Mouse (Mus musculus) G1E-ER4 (cell line): ENCODE data around the gene Adarb1. TPM values are rescaled to one million over a fixed set of nuclear protein-coding genes. Genes with fewer than 3 reads are reported as not detected.

Experiments
- GATA1 ChIP-seq: IDR thresholded peaks from one replicate; pipeline ENCODE4 v1.8.0; 2012; ENCODE audit warnings: low read length, inconsistent platforms
- polyA plus RNA-seq: library from polyadenylated mRNA; stranded (reverse); fragments of >175 nt; gene quantifications from 2 replicates; pipeline ENCODE4 v1.2.3, GENCODE M21; 2012

Gene Adarb1
- polyA plus RNA-seq, 1 experiment, result not detected

DNA sequence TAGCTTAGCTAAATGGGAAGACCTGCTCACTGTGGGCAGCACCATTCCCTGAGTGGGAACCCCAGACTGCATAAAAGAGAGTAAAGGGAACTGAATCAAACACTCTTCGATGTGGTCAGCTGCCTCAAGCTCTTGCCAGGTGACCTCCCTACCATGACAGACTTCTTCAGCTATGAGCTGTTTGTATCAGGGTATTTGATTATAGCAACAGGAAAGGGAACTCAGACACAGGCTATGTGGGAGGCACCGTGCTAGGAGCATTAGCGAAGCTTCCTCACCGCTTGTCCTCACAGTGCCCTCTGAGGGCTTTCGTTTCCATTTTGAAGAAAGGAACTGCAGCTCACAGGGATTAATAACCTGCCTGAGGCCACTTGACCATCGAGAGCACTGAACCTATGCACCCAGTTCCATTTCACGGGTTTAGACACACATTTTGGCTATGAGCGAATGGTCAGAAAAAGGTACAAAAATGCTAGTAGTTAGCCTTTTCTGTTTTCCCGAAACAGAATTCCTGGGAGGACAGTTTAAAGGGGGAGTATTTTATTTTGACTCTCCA, 103.3 kb downstream of the Adarb1 start:
- TF ChIP-seq GATA1, result no peak

GRCm38 (mm10) chr10:77308978-77309377, 109.1 kb downstream of the Adarb1 start:
- no peak for TF ChIP-seq GATA1

DNA sequence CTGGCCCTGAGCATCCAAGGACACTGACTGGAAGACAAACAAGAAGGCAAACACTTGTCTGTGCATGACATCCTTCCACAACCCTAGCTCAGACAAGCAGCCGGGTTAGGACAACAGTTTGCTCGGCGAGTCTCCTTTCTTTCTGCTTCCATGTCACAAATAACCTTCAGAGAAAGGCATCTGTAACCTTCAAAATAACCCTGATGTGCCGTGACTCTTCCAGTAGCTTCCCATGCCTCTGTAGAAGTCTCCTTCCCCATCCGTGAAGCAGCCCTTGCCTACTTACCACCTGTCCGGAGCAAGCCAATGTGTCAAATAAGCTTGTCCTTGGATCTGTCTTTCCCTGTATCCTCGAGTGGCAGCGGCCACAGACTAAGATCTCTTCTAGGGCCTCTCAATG, 112.3 kb downstream of the Adarb1 start:
- TF ChIP-seq GATA1, result no peak

DNA sequence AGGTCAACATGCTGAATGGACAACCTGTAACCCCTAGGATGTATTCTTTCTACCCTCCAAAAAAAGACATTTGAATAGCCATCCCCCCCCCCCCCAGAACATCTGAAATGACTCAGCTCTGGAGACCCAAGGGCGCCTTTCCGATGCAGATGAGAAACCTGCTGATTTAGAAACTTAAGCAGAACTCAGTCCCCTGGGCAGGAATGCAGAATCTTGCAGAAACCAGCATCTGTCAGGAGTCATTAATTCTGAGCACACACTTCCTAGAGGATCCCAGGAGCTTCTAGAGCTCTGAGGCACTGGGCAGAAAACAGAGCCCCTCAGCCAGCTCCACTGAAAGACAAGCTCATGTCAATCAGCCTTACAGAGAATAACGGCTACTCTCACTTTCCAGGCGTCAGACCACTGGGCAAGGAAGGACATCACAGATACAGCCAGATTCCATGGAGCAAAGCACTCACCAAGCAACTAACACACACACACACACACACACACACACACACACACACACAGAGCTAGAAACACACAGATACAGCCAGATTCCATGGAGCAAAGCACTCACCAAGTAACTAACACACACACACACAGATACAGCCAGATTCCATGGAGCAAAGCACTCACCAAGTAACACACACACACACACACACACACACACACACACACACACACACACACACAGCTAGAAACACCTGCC, 113.1 kb downstream of the Adarb1 start:
- no peak for TF ChIP-seq GATA1

- TF ChIP-seq GATA1, result no peak
Measured at GRCm38 (mm10) chr10:77304362-77304761, 113.7 kb downstream of the Adarb1 start.

DNA sequence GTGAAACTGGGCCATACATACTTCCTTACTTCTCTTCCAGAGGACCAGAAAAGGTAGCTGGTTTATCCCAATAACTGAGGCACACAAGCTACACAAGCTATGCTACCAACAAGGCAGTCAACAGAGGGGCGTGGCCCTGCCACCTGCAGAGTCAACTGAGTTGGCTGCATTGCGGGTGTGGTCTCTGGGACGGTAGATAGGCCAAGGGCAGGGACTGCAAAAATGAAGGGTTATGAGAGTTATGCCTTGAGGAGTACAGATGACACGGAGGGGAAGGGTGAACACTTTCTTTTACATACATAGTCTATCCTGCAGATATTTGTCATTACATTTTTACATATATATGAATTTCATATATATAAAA, 117.2 kb downstream of the Adarb1 start:
- no peak for TF ChIP-seq GATA1

- no peak for TF ChIP-seq GATA1
Measured at GRCm38 (mm10) chr10:77300237-77300933, 117.7 kb downstream of the Adarb1 start.

DNA sequence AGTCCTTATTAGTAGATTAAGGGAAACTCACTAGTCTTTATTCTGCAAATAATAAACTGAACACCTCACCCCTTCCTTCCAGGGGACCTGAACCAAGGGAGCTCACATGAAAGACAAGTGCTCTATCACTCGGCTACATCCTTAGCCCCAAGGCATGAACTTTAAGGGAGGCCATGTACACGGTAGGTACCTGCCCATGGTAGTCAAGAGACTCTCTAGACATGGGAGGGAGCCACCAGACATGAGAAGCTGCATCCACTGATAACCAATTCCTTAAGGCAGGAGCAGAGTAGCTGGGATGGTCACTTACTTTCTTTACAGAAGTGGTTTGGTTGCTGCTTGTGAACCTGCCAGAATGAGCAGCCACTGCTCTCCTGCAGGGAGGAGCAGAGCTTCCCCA, 118.9 kb downstream of the Adarb1 start:
- no peak for TF ChIP-seq GATA1

- no peak for TF ChIP-seq GATA1
Measured at GRCm38 (mm10) chr10:77298621-77299020, 119.4 kb downstream of the Adarb1 start.

GRCm38 (mm10) chr10:77294691-77295090, 123.4 kb downstream of the Adarb1 start:
- no peak for TF ChIP-seq GATA1

DNA sequence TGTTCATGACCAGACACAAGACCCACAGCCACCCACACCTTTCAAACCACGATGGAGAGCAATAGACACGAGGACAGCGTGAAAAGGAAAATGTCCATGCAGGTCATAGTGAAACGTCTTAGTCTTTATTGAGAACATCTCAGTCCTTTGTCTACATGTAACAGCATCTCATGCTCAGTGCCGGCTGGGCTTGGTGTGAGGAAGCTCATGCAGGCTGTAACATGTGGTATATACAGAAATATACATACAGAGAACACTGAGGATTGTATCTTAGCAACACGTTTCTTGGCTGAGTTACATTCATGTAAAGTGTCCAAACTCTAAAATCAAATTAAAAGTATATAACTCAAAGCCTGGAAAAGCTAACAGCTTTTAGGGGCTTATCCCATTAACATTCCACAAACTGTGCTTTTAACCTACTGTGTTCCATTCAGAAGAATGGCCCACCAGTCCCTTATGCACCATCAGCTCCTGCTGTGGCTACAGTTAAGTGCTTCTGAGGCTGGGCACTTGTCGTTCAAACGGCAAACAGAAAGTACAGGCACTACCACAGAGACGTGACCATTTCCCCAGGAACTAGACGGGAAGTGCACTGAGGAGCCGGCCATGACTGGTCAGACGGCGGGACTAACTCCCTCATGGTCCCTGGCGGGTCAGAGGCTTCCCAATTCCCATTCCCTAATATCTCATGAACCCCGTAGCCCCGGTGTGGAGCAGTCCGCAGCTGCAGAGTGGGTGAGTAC, 127.3 kb downstream of the Adarb1 start:
- TF ChIP-seq GATA1, result no peak

DNA sequence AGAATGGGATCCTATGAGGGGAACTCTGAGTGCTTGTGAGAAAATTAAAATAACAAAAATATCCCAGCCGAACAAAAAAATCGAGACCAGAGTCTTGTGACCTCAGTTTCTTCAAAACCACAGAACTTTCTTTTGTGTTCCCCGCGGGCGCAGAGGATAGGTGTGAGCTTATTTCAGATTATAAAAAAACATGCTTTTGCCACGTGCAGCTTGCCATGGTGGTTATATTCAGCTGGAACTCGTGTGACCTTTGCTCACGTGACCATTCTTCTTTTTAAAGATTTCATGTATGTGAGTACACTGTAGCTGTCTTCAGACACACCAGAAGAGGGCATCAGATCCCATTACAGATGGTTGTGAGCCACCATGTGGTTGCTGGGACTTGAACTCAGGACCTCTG, 128.5 kb downstream of the Adarb1 start:
- TF ChIP-seq GATA1, result no peak

- no peak for TF ChIP-seq GATA1
Measured at GRCm38 (mm10) chr10:77288639-77289195, 129.4 kb downstream of the Adarb1 start.

- TF ChIP-seq GATA1, result no peak
Measured at GRCm38 (mm10) chr10:77287626-77288025, 130.4 kb downstream of the Adarb1 start.

DNA sequence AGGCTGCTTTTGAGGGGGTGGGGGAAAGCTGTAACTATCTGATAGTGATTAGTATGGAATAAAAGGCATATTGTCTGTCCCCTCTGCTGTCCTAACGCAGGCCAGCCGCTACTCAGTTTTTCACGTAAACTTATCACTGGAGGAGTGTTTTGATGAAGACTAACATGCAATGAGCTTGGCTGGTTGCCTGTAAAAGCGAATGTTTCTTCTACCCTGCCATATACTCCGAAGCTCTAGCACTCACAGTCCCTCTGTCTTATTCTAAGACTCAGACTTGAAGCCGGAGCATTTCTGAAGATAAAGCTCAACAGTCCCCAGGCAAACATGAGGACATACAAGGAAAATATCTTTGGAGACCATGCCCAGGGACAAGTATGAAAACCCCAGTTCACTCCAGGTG, 133.2 kb downstream of the Adarb1 start:
- no peak for TF ChIP-seq GATA1

GRCm38 (mm10) chr10:77282822-77283221, 135.2 kb downstream of the Adarb1 start:
- no peak for TF ChIP-seq GATA1
